Mouse (Mus musculus) liver, embryonic 16.5 days (tissue): ENCODE data around the gene Evc2. TPM values are rescaled to one million over a fixed set of nuclear protein-coding genes. Genes with fewer than 3 reads are reported as not detected.

Experiments
- ATAC-seq: fragments of 200-750 bp; cut with Nextera tagmentation; 2 replicates; pipeline ENCODE4 v1.8.0; 2017; ENCODE audit warnings: low read depth, mild to moderate bottlenecking, moderate number of reproducible peaks, moderate library complexity
- H3K27ac ChIP-seq: fragments of 300-500 bp; sonication (generic); 2 replicates; pipeline ENCODE4 v1.5.1; 2014; ENCODE audit warnings: mild to moderate bottlenecking, low read length
- H3K27me3 ChIP-seq: fragments of 300-500 bp; sonication (generic); 2 replicates; pipeline ENCODE4 v1.6.1; 2014; ENCODE audit warnings: low read depth, low read length, mixed read lengths; ENCODE audit not compliant: control insufficient read depth, insufficient read depth
- H3K36me3 ChIP-seq: fragments of 300-500 bp; sonication (generic); 2 replicates; pipeline ENCODE4 v1.6.1; 2014; ENCODE audit warnings: mild to moderate bottlenecking; ENCODE audit not compliant: control insufficient read depth, insufficient read depth
- H3K4me1 ChIP-seq: fragments of 300-500 bp; sonication (generic); 2 replicates; pipeline ENCODE4 v1.6.1; 2014; ENCODE audit warnings: low read depth, low read length, mixed read lengths; ENCODE audit not compliant: control insufficient read depth
- H3K4me2 ChIP-seq: fragments of 300-500 bp; sonication (generic); 2 replicates; pipeline ENCODE4 v1.6.1; 2014; ENCODE audit warnings: low read depth, low read length, mixed read lengths
- H3K4me3 ChIP-seq: fragments of 300-500 bp; sonication (generic); 2 replicates; pipeline ENCODE4 v1.5.1; 2014; ENCODE audit warnings: low read depth, mild to moderate bottlenecking, low read length
- H3K9ac ChIP-seq: fragments of 300-500 bp; sonication (generic); 2 replicates; pipeline ENCODE4 v1.6.1; 2014; ENCODE audit warnings: low read depth, low read length
- H3K9me3 ChIP-seq: fragments of 300-500 bp; sonication (generic); replicated peaks from 2 replicates; pipeline ENCODE4 v1.6.1; 2016; ENCODE audit warnings: low read length; ENCODE audit not compliant: control insufficient read depth
- WGBS: fragments of 180-500 bp; shearing (Covaris S2); extraction: QIAGEN DNeasy Blood & Tissue Kit; methylation state at CpG from one replicate; pipeline ENCODE4 v1.1.7; 2014; ENCODE audit not compliant: insufficient replicate concordance; 5-methylcytosine and 5-hydroxymethylcytosine counted together
- polyA plus RNA-seq: library from polyadenylated mRNA; unstranded; fragments of >200 nt; fragmentation: Nextera tagmentation; extraction: Ambion mirVana; gene quantifications from 2 replicates; pipeline ENCODE4 v1.2.1, GENCODE M21; 2015

Gene Evc2
- 1.3 and 1.5 TPM in 2 replicates for polyA plus RNA-seq

- H3K27ac ChIP-seq, result no peak within 1 kb of the TSS
- peaks cover 2% of the 10 kb centered on the region; the same call in 1 of the 2 replicates for H3K4me1 ChIP-seq
- no peaks in the 10 kb centered on the region for H3K9me3 ChIP-seq
- peak within 1 kb of the TSS; percentile 21; the same call in 1 of the 2 replicates for H3K9ac ChIP-seq
- peak within 1 kb of the TSS; percentile 52 for H3K4me2 ChIP-seq
- no peaks in the 10 kb centered on the region for H3K36me3 ChIP-seq
- peaks cover 23% of the 10 kb centered on the region for H3K27me3 ChIP-seq
- H3K4me3 ChIP-seq, result peak within 1 kb of the TSS; percentile 54
- no peak for ATAC-seq
- WGBS, result under 1% methylated on average over 27 of the region's 27 CpGs
These were observed at the start of gene Evc2 for GRCm38 (mm10) chr5:37338288-37338687. Evc2 (plus strand) TSS chr5:37338499.

GRCm38 (mm10) chr5:37289236-37289635, 49.1 kb upstream of the Evc2 start:
- no peaks in the 10 kb centered on the region for H3K4me1 ChIP-seq
- no peak overlapping the region for H3K27ac ChIP-seq
- no peaks in the 10 kb centered on the region for H3K27me3 ChIP-seq
- no peak overlapping the region for H3K4me2 ChIP-seq
- WGBS, result 14% methylated on average over 3 of the region's 3 CpGs
- no peak overlapping the region for H3K9ac ChIP-seq
- no peak overlapping the region for H3K4me3 ChIP-seq
- no peaks in the 10 kb centered on the region for H3K36me3 ChIP-seq
- H3K9me3 ChIP-seq, result no peaks in the 10 kb centered on the region
- no peak for ATAC-seq

- no peaks in the 10 kb centered on the region for H3K36me3 ChIP-seq
- H3K27ac ChIP-seq, result no peak overlapping the region
- no peak overlapping the region for H3K4me3 ChIP-seq
- no peaks in the 10 kb centered on the region for H3K9me3 ChIP-seq
- no peak overlapping the region for H3K4me2 ChIP-seq
- no peak overlapping the region for H3K9ac ChIP-seq
- H3K27me3 ChIP-seq, result no peaks in the 10 kb centered on the region
- no peak for ATAC-seq
- WGBS, result 49% methylated on average over 9 of the region's 9 CpGs
- no peaks in the 10 kb centered on the region for H3K4me1 ChIP-seq
These were observed 47.3 kb upstream of the Evc2 start for GRCm38 (mm10) chr5:37290983-37291382.

- Histone ChIP-seq H3K9me3 (no peaks in the 10 kb centered on the region), H3K9ac (no peak overlapping the region), H3K27me3 (no peaks in the 10 kb centered on the region), H3K36me3 (no peaks in the 10 kb centered on the region), H3K4me2 (no peak overlapping the region), H3K4me3 (no peak overlapping the region), H3K27ac (no peak overlapping the region), H3K4me1 (no peaks in the 10 kb centered on the region)
- 61% methylated on average over 10 of the region's 10 CpGs for WGBS
- no peak for ATAC-seq
These were observed 41.6 kb upstream of the Evc2 start for GRCm38 (mm10) chr5:37296717-37297116.

- H3K9me3 ChIP-seq, result no peaks in the 10 kb centered on the region
- H3K27ac ChIP-seq, result no peak overlapping the region
- WGBS, result 16% methylated on average over 7 of the region's 7 CpGs
- no peaks in the 10 kb centered on the region for H3K27me3 ChIP-seq
- no peak overlapping the region for H3K4me2 ChIP-seq
- H3K36me3 ChIP-seq, result no peaks in the 10 kb centered on the region
- no peak for ATAC-seq
- H3K4me3 ChIP-seq, result no peak overlapping the region
- H3K4me1 ChIP-seq, result no peaks in the 10 kb centered on the region
- no peak overlapping the region for H3K9ac ChIP-seq
These were observed 39.9 kb upstream of the Evc2 start for GRCm38 (mm10) chr5:37298370-37298769.

GRCm38 (mm10) chr5:37310026-37310425, 28.3 kb upstream of the Evc2 start:
- 64% methylated on average over 9 of the region's 9 CpGs for whole genome bisulfite sequencing
- H3K9ac ChIP-seq, result no peak overlapping the region
- H3K36me3 ChIP-seq, result no peaks in the 10 kb centered on the region
- H3K27ac ChIP-seq, result no peak overlapping the region
- no peak overlapping the region for H3K4me3 ChIP-seq
- no peaks in the 10 kb centered on the region for H3K27me3 ChIP-seq
- H3K9me3 ChIP-seq, result no peaks in the 10 kb centered on the region
- ATAC-seq, result no peak
- no peaks in the 10 kb centered on the region for H3K4me1 ChIP-seq
- H3K4me2 ChIP-seq, result no peak overlapping the region

- no peak for ATAC-seq
These were observed 25.1 kb upstream of the Evc2 start for GRCm38 (mm10) chr5:37312980-37313722.

GRCm38 (mm10) chr5:37318715-37319114, 19.6 kb upstream of the Evc2 start:
- H3K9me3 ChIP-seq, result no peaks in the 10 kb centered on the region
- no peak for ATAC-seq
- no peak overlapping the region for H3K27ac ChIP-seq
- no peaks in the 10 kb centered on the region for H3K27me3 ChIP-seq
- H3K36me3 ChIP-seq, result no peaks in the 10 kb centered on the region
- H3K4me3 ChIP-seq, result no peak overlapping the region
- no peak overlapping the region for H3K4me2 ChIP-seq
- whole genome bisulfite sequencing, result 64% methylated on average over 6 of the region's 6 CpGs
- no peak overlapping the region for H3K9ac ChIP-seq
- no peaks in the 10 kb centered on the region for H3K4me1 ChIP-seq

More at GRCm38 (mm10) chr5:37312980-37313722, 25.1 kb upstream of the Evc2 start:
- Histone ChIP-seq H3K9ac (no peak overlapping the region), H3K4me2 (no peak overlapping the region), H3K9me3 (no peaks in the 10 kb centered on the region), H3K27ac (no peak overlapping the region), H3K27me3 (no peaks in the 10 kb centered on the region), H3K4me3 (no peak overlapping the region), H3K4me1 (no peaks in the 10 kb centered on the region), H3K36me3 (no peaks in the 10 kb centered on the region)
- 69% methylated on average over 12 of the region's 12 CpGs for WGBS

- H3K4me3 ChIP-seq, result no peak overlapping the region
- H3K27me3 ChIP-seq, result no peaks in the 10 kb centered on the region
- WGBS, result 45% methylated on average over 3 of the region's 3 CpGs
- no peak overlapping the region for H3K4me2 ChIP-seq
- H3K4me1 ChIP-seq, result no peaks in the 10 kb centered on the region
- no peaks in the 10 kb centered on the region for H3K9me3 ChIP-seq
- H3K27ac ChIP-seq, result no peak overlapping the region
- H3K9ac ChIP-seq, result no peak overlapping the region
- ATAC-seq, result no peak
- H3K36me3 ChIP-seq, result no peaks in the 10 kb centered on the region
These were observed 18.1 kb upstream of the Evc2 start for GRCm38 (mm10) chr5:37320174-37320573.
